Mouse (Mus musculus): ENCODE data around the gene Olig1.

DNA sequence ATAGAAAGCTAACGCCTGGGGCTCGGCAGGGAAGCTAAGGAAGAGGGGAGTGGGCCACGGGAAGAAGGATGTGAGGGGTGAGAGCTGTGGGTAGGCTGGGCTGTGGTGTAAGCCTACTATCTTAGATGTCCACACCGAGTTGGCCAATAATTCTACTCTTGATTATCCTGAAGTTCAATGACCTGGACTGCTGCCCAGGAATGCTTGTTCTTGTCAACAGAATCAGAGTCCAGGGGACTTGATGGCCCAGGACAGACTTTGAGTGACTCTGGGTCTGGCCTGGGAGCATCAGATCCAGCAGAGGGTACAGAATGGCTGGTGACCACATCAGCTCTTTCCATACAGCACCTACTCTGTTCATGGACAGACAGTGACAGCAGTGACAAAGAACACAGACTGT, 30.5 kb upstream of the Olig1 start:
- TF ChIP-seq CTCF (IDR thresholded peaks at IDR 0.05; ENCODE audit: low read depth) (no peak), EP300 (IDR thresholded peaks at IDR 0.05; ENCODE audit: low read depth) (peak; percentile 52)

Measured in liver, postnatal 0 days (tissue).